Mouse (Mus musculus) central nervous system, embryonic 18 days (tissue): ENCODE results near the gene Nova2. TPM values are rescaled to one million over a fixed set of nuclear protein-coding genes. Genes with fewer than 3 reads are reported as not detected.

Experiments
- polyA plus RNA-seq: library from polyadenylated mRNA; depleted of rRNA; stranded (reverse); fragments of >200 nt; gene quantifications from 2 replicates; pipeline ENCODE4 v1.2.3, GENCODE M21; 2012; rRNA removed

Nova2 gene
- polyA plus RNA-seq: 20.2 and 29.7 TPM in 2 replicates

DNA sequence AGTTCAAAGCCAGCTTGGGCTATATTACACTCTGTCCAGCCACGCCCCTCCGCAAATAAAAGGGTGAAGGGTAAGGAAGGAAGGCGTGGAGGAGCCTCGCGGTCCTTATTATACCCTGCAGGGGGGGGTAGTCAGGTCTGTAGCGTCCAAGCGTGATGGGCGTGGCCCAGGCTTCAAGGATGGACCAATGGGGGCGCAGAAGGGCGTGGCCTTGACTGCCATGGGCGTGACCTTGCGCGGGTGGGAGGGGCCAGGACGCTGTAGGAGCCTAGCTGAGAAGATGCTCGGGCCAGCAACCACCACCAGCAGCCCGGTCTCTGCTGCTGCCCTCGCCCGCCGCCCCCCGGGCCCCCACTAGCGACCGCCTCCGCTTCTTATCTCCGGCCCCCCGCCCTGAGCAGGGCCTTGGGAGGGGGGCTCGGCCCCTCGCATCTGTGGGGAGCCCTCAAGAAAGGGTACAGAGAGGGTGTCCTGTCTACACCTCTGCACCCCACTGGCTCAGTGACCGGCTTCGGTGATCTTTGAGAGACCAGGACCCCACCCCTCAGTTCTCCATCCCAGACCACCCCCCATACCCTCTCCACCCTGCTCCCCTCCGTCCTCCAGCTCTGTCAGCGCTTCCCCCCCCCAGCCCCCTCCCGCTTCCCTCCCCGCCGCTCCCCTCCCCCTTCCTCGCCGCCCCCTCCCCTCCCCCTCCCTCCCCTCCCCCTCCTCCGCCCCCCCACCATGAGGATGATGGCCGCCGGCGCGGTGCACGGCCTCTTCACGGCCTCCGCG is at the start of gene Nova2:
TSS of gene Nova2 (plus strand) at position 727 of the 777 bp plus-strand sequence.

DNA sequence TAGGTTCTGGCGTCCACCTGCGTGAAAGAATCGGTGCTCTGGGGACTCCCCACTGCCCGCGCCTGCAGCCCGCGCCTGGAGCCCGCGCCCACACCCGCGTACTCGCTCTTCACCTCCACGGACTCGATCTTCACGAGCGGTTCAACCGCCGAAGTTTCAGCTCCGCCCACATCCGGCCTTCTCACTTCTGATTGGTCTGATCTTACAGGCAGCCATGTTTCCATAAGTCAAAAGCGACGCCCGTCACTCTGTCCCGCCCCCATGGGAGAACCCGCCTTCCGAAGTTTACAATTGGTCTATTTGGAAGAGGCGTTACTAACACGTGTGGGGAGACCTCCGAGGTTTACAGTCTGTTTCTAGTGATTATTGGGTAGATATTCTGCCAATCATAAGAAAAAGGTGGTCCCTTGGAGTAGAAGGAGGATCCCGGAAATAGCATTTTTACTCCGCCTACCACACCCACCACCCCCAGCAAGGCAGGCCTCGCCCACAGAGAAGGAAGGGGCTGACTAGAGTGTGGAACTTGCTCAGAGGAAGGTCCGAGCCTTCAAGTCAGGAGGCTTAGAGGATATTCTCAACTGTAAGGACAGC is 15.4 kb upstream of the Nova2 start, which contains the start of gene Ccdc61:
TSS of gene Ccdc61 (minus strand) at position 175 of the 591 bp plus-strand sequence.

DNA sequence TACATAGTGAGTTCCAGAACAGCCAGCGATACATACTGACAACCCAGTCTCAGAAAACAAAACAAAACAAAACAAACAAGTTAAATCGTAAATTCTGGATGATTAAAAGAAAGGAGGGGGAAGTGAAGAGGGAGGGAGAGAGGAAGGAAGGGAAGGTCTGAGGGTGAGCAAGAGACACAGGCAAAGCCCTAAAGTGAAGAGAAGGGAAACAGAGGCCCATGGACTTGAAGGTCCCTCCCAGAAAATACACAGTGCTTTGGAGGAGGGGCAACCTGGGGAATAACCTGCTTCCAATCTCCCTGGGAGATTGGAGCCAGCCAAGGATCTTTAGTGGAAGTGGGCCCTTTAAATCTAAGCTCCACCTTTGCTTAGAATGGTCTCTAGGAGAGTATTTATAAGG is 61.4 kb downstream of the Nova2 start, which contains the start of gene Nanos2:
TSS of gene Nanos2 (plus strand) at position 301 of the 400 bp plus-strand sequence.

DNA sequence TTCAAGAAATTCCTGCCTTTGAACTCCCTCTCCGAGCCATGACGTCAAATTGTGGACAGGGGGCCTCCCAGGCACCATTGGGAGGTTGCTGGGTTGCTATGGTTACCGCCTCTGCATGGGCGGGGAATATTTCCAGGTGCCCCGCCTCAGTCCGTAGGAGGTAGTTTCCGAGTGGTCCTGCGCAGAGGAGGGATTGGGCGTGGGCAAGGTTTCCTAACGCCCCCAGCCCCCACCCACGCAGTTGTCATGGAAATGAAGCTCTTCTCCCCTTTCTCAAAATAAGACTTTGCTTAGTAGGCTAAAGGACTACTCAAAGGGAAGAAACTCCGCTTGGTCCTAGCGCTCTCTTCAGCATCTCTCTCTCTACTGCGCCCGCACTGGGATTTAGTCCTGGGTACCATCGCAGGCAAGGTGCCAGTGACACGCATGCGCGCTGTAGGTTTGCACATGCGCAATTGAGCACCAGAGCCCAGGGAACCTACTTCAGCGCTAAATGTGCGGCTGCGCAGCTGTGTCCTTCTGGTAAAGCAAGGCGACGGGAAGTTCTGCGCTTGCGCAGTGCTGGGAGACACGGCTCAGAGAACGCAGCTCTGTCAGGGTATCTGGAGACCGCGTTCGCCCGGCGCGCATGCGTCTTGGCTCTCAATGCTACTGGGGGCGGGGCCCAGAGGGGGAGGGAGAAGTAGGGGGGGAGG is 65.1 kb downstream of the Nova2 start, which contains the start of gene Mypop:
TSS of gene Mypop (plus strand) at position 645 of the 695 bp plus-strand sequence.

DNA sequence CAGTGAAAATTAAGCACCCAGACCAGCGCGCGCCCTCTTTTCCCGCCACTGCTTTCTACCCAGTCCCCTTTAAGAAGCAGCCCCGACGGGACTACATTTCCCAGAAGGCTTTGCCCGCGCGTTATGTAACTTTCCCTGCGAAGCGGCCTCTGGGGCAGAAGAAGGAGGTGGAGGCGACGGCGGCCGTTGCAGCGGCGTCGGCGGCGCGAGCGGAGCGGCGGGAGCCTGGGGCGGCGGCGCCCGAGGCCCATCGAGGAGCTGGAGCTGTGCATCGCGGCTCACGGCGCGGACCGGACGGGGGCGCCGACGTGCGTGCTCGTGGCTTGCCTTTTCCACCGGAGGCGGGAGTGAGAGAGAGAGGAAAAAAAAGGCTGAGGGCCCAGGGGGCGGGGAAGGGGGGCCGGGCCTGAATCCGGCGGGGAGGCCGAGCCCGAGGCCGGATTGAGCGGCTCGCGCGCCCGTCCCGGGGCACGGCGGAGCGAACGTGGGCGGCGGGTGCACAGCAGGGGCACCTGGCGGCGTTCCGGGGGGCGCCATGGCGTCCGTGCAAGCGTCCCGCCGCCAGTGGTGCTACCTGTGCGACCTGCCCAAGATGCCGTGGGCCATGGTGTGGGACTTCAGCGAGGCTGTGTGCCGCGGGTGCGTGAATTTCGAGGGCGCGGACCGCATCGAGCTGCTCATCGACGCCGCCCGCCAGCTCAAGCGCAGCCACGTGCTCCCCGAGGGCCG is 78.4 kb downstream of the Nova2 start, which contains the start of gene Irf2bp1:
TSS of gene Irf2bp1 (plus strand) at position 143 of the 729 bp plus-strand sequence.

Other genes starting within 250 kb of the Nova2 start
- not detected in 2 replicates for gene Psg20, start 239.7 kb upstream of the Nova2 start, polyA plus RNA-seq
- not detected in 2 replicates for gene Psg22, start 207.8 kb upstream of the Nova2 start, polyA plus RNA-seq
- gene Psg19, start 127.4 kb upstream of the Nova2 start, polyA plus RNA-seq: 0.05 TPM in 1 of 2 replicates, not detected in the other
- 0.19 and 0.23 TPM in 2 replicates for gene Psg17, start 104.3 kb upstream of the Nova2 start, polyA plus RNA-seq
- 1.3 and 1.4 TPM in 2 replicates for gene Mill2, start 85.9 kb upstream of the Nova2 start, polyA plus RNA-seq
- gene Pglyrp1, start 54.6 kb upstream of the Nova2 start, polyA plus RNA-seq: 26.6 and 31.5 TPM in 2 replicates
- gene Ccdc61, start 15.5 kb upstream of the Nova2 start, polyA plus RNA-seq: 27.0 and 28.3 TPM in 2 replicates
- gene Nanos2, start 61.5 kb downstream of the Nova2 start, polyA plus RNA-seq: 2.3 TPM in 2 replicates
- gene Mypop, start 65.4 kb downstream of the Nova2 start, polyA plus RNA-seq: 14.5 and 16.5 TPM in 2 replicates
- 38.3 and 39.8 TPM in 2 replicates for gene Irf2bp1, start 78.2 kb downstream of the Nova2 start, polyA plus RNA-seq
- gene Foxa3, start 97.7 kb downstream of the Nova2 start, polyA plus RNA-seq: not detected in 2 replicates
- 66.8 and 73.9 TPM in 2 replicates for gene Sympk, start 98.5 kb downstream of the Nova2 start, polyA plus RNA-seq
- gene Rsph6a, start 128.8 kb downstream of the Nova2 start, polyA plus RNA-seq: 0.23 and 0.32 TPM in 2 replicates
- 168 and 184 TPM in 2 replicates for gene Dmwd, start 150.3 kb downstream of the Nova2 start, polyA plus RNA-seq
- gene Dmpk, start 158.0 kb downstream of the Nova2 start, polyA plus RNA-seq: 48.3 and 55.8 TPM in 2 replicates
- gene Six5, start 168.7 kb downstream of the Nova2 start, polyA plus RNA-seq: 6.8 and 9.3 TPM in 2 replicates
- gene Gm4969, start 192.5 kb downstream of the Nova2 start, polyA plus RNA-seq: 14.5 and 14.6 TPM in 2 replicates
- 11.2 and 12.5 TPM in 2 replicates for gene Fbxo46, start 194.0 kb downstream of the Nova2 start, polyA plus RNA-seq
- gene Qpctl, start 223.4 kb downstream of the Nova2 start, polyA plus RNA-seq: 16.8 and 18.3 TPM in 2 replicates
- 151 and 178 TPM in 2 replicates for gene Snrpd2, start 223.8 kb downstream of the Nova2 start, polyA plus RNA-seq
- 41.3 and 55.6 TPM in 2 replicates for gene Gipr, start 240.2 kb downstream of the Nova2 start, polyA plus RNA-seq